Mouse (Mus musculus) cerebellum, postnatal 14 days (tissue): ENCODE data around the gene Calcr.
"Not testable (repeated sequence)": the region's sequence is repeated elsewhere in the genome, so short reads cannot be mapped to it uniquely, and the experiment has no call there.

ENCODE experiments used
- DNase-seq, 2 experiments: peaks; one replicate each; pipeline ENCODE4 v3.0.0; 2021; ENCODE audit warnings: mixed read lengths in 2 of 2

Calcr gene

DNA sequence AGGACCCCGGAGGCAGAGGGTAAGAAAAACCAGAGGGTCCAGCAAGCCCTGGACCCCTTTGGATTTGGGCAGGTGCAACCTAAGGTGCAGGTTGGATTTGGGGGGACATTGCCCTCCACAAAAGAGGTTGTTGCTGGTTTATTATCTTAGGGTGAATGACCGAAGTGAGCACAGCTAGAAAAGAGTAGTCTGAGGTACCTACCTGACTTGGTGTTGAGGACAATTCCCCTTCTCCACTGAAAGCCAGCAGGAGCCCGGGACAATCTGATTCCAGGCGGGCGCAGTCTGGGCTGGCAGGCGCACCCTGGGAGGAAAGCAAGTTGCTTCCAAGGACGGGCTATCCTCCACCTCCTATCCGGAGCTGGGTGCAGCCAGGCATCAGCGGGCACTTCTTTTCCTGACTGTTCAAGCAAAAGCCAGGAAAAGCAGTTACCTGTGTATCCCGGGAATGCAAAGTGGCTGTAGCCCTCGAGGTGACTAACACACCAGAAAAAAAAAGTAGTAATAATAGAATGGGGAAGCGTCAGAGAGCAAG is at the start of gene Calcr:
Calcr (minus strand) TSS at position 485 of the 535 bp plus-strand sequence.
- DNase-seq = no peak

DNA sequence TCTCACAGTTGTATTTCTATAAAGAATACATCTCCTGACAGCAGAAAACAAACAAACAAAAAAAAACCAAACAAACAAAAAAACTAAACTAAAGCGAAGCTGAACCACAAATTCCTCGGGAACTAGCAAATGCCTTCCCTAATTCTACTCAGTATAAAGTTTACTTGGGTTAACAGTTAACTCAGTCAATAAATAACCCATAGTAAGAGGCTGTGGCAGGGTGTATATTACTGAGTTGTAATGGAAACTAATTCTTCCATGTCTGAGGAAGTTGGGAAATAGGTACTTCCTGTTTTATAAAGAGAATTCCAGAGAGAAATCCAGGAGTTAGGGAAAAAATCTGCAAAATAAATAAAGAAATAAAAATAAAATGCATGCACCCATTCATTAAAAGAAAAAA is 3.0 kb upstream of the Calcr start:
- DNase-seq = no peak

DNA sequence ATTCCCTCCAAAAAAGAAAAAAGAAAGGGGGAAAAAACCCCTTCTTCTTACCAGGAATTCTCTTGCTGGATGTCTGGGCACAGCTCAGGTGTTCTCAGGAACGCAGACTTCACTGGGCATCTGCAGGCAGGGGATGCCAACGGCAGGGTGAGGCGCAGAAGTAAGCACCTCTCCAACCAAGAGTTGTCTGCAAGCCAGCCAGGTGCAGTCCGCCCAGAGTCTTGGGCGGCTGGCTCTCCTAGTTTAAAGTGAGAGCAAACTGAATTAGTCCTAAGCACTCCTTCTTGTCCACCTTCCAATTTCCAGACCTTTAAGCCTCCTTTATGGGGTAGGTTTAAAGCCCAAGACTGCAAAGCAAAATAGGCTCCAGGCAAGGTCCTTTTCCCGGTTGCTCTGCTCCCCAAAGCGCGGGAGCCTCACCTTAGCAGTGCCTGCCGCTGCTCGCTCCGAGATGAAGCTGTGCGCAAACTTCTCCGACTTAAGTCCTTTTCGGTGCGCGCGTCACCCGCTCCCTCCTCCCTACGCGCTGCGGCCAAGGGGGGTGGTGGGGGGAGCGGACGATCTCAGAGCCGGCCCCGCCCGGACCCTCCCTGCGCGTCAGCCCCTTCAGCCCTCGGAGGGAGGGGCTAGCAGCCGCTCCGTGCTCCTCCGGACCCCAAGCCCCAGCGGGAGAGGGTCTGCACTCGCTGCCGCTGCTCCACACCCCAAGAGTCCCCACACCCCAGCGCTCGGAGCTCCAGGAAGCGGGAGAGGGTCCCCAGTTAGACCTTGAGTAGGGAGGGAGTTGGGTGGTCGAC is 1.1 kb downstream of the Calcr start:
- no peak for DNase-seq

DNA sequence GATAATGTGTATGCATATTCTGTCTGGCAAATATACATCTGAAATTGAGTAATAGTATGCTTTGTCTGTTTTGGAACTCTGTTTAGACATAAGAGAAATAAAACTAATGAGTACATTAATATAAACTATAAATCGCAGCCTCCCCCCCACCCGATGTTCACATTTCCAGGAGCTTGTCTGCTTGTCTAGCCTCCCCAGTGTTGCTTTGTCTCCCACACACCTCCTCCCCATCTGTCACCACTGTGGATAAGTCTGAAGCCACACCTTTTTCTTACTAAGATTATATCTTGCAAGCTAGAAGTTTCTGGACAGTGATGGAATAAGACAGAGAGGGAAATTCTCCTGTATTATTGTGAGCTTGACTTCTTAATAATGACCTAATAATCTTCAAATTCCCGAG is 12.9 kb downstream of the Calcr start:
- DNase-seq = no peak

DNA sequence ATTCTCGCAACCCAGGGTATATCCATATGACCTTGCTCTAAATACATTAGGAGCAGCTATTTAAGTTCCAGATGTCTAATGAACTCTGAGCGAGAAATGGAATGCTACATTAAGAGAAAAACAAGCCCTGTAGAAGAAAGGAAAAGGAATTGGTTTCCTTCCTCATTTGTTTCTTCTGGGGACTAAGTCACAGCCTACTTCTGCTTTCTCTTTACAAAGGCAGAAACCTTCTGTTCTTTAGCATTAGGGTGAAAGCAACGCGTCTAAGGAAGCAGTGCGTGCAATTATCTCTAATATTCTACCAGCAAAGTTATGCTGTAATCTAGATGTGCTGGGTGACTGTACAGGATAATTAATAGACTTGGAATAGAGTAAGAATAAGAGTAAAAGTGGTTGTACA is 14.9 kb downstream of the Calcr start:
- no peak for DNase-seq

DNA sequence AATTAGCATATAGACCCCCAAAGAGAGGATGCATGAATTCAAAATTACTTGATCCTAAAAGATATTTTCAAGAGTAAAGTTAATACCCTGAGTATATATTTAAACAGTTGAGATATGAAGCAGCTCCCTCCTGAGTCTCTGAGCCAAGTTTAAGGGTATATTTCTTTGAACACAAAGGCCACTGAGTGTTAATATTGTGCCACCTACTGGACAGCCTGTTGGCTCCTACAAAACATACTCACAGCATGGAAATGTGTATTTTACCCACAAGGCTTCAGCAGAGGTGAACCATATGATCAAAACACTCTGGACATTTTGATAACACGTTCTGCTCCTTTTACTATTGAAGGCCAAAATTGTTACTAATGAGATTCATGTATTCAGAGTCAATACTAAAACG is 19.0 kb downstream of the Calcr start:
- no peak for DNase-seq

DNA sequence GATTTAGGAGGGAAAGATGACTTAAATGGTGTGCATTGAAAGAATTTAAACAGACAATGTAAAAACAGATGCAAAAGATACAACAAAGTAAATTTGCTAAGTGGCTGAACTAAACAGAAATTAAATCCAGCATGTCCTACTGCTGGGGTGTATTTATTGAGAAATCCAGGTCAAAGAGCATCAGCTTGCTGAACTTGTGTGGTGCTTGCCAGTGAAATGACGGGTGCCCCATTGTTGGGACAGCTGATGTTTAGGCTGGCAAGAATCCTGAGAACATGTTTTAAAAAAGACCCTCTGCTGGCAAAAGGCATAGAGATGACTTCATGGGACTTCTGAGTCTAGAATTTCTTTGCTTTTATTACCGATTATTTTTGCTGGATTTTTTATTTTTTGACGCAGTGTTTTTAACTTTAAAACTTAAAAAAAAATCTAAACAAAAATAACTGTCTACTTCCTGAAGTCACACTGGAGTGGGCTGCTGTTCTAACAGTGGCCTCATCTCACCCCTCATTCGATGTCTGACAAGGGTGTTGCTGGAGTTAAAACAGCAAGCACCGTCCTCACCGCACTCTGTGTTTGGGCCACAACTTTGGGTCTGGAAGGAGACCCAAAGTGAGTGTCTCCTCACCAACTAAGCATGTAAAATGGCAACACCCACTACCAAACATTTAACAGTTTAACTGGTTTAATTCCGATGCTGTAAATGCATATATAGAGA is 22.4 kb downstream of the Calcr start:
- DNase-seq = no peak

DNA sequence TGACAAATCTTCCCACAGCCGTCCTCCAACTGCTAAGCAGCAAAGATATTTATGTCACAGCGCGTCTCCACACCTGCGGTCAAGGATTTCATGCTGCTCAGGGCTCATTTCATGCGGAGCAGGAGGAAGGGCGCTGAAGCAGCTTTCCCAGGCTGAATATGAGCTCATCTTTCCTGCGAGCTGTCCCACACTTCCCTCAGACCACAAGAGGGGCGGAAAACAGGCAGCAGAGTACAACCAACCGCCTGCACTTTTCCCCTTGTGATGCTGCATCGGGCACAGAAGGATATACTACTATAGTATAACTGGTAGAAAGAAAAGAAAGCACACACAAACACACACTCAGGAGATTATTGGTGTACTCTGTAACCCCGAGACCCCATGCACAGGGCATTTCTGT is 23.2 kb downstream of the Calcr start:
- DNase-seq = no peak

DNA sequence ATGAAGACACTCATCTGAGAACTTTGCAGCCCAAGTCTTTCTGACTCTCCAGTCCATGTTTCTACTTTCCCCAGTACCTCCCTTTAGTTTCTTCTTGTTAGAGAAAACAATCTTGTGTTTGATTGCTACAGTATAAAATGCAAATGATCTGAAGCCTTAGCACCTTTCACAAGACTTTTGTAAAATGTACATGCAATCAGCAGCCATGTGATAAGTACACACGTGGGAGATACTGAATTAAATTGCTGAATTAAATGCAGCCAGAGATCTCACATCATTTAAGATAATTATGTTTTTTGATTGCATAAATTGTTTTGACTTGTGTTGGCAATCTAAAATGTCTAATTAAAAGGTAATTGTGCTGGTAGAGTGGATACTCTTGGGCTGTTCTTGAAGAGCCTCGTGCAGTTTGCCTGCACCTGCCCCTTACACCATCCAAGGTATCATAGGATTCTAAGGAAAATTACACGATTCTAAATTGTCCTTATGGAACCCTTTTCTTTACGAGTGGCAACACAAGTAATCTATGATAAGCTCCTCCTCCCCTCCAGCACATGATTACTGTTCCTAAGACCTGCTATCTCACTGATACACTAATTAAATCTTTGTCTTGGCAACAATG is 34.2 kb downstream of the Calcr start:
- no peak for DNase-seq

DNA sequence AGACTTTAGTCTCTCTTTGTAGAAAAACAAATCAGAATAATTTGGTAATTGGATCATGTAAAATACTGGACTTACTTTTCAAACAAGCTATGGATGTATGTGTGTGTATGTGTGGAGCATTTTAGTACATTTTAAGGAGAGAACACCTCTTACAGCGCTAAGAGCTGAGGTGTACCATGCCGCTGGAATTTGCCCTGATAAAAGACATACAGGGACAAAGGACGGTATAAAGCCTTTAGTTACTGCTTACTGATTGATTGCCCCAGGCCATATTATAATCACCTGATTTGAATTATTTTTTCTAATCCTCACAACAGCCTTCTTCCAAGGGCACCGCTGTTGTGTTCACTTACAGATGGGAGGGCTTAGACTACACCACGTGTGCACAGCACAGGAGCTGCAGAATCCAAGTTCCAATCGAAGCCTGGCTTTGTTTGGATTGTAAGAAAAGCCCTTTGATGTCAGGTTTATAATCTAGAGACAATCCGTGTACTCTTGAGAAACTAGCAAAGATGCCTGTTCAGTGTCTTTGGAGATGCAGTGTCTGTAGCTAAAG is 76.3 kb downstream of the Calcr start:
- no peak for DNase-seq

DNA sequence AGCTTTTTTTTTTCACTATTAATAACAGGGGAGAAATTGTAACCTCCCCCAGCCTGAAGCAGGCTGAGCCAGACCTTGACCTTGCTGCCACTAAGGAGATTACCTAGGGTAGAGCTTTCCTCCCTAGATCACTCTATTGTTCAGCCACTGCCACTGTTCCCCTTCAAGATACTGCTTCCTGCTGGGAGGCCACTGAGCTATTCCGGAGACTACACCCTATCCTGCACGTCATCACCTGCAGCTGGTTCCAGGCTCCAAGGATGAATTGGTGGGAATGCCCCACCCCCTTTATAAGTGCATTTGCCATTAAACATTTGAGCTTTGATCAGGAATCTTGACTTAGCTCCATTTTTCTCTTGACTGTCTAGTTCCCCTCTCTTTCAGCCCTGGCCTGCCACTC is 86.2 kb downstream of the Calcr start:
- DNase-seq = not testable (repeated sequence)

DNA sequence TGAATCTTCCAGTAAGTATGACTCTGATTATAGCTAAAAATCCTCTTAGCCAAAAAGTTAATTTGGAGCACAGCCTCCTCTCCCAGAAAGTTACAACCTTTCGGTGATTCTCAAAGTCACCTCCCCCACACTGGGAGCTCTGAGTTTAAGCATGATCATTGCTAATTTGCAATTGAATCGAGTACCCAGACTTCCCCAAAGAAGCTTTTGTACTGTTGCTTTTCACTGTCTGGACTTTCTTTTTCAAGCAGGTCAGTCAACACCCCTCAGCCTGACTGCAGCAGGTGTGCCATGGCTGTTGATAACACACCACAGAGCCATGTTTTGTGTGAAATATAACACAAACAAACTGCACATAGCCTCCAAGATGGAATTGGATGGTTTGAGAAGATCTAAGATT is 86.7 kb downstream of the Calcr start:
- DNase-seq = no peak

DNA sequence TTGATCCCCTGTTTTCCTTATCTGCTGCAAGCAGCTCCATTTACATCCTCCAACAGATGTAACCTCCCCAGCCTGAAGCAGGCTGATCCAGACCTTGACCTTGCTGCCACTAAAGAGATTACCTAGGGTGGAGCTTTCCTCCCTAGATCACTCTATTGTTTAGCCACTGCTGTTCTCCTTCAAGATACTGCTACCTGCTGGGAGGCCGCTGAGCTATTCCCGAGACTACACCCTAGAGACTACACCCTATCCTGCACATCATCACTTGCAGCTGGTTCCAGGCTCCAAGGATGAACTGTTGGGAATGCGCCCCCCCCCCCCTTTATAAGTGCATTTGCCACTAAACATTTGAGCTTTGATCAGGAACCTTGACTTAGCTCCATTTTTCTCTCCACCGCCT is 92.6 kb downstream of the Calcr start:
- not testable (repeated sequence) for DNase-seq

DNA sequence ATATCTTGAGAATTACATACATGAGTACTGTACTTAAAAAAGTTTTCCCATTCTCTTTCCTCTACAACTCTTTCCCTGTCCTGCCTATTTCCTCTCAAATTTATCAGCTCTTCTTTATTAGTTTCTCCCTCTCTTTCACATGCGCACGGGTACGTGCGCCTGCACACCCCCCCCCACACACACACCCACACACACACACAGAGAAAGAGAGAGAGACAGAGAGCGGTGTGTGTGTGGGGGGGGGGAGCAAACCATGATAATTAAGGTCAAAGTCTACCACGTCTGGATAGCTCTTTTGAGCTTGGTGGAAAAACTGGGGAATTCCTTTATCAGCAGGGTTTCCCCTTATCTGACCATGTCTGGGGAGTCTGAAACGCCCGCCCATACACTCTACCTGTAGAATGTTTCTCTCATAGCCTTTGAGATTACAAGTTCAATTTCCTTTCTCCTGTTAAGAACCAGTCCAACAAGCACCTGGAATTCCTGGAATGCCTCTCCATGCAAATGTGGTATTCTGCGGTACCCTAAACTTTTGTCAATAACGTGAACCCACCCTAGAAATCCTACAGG is 100.3 kb downstream of the Calcr start:
- no peak for DNase-seq

DNA sequence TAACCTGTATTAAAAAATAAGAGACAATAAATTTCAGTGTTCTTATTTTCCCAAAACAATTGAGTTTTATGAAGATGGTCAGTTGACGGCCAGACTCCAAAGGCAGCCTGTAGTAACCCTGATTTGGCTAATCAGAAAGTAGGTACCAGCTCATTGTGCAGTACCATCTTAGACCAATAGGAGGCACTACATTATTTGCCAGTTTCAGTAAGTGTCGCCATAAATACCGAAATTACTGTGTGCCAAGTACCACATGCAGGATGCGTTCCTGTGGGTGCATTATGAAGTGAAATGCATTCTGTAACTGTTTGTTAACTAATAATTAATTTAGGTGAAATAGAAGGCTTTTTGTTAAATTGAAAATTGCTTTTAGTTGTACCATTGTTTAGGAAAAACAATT is 106.1 kb downstream of the Calcr start:
- DNase-seq = no peak
